Mouse (Mus musculus) kidney, adult 2 months (tissue): ENCODE results near the gene Rorb.

Experiments used
- CTCF ChIP-seq: fragments of 200-500 bp; conservative IDR thresholded peaks from 2 replicates; pipeline ENCODE4 v1.5.1; 2011; ENCODE audit warnings: low read depth, mild to moderate bottlenecking, control low read depth, low read length, moderate library complexity, mixed read lengths; ENCODE audit not compliant: insufficient read depth, insufficient read length
- POLR2A ChIP-seq: fragments of 200-500 bp; IDR thresholded peaks from one replicate; pipeline ENCODE4 v1.6.1; 2011; ENCODE audit warnings: low read depth, low read length, control low read depth

- TF ChIP-seq POLR2A = no peak
- TF ChIP-seq CTCF = no peak
These were observed 158.2 kb downstream of the Rorb start for GRCm38 (mm10) chr19:18952806-18953205.
